Mouse (Mus musculus) limb, embryonic 14.5 days (tissue): ENCODE data around the gene Trappc3. TPM values are rescaled to one million over a fixed set of nuclear protein-coding genes. Genes with fewer than 3 reads are reported as not detected.

Source experiments
- ATAC-seq: fragments of 200-750 bp; cut with Nextera tagmentation; 2 replicates; pipeline ENCODE4 v1.8.0; 2017; ENCODE audit warnings: low read depth, moderate number of reproducible peaks, moderate TSS enrichment; ENCODE audit not compliant: low FRiP score
- DNase-seq: peaks from one replicate; pipeline ENCODE4 v3.0.0-alpha.2; 2015; ENCODE audit warnings: low spot score
- H3K27ac ChIP-seq: fragments of 300-500 bp; sonication (generic); replicated peaks from 2 replicates; pipeline ENCODE4 v1.5.1; 2014; ENCODE audit warnings: low read depth, mild to moderate bottlenecking, low read length, moderate library complexity, mixed read lengths
- H3K27me3 ChIP-seq: fragments of 300-500 bp; sonication (generic); 2 replicates; pipeline ENCODE4 v1.6.1; 2014; ENCODE audit warnings: low read length, mixed read lengths; ENCODE audit not compliant: control insufficient read depth, insufficient read depth
- H3K36me3 ChIP-seq: fragments of 300-500 bp; sonication (generic); 2 replicates; pipeline ENCODE4 v1.6.1; 2014; ENCODE audit warnings: mild to moderate bottlenecking, low read length, moderate library complexity, mixed read lengths; ENCODE audit not compliant: control insufficient read depth, insufficient read depth
- H3K4me1 ChIP-seq: fragments of 300-500 bp; sonication (generic); 2 replicates; pipeline ENCODE4 v1.6.1; 2014; ENCODE audit warnings: antibody characterized with exemption, low read length, mixed read lengths; ENCODE audit not compliant: control insufficient read depth, insufficient read depth
- H3K4me2 ChIP-seq: fragments of 300-500 bp; sonication (generic); replicated peaks from 2 replicates; pipeline ENCODE4 v1.6.1; 2014; ENCODE audit warnings: low read depth, mild to moderate bottlenecking, low read length, moderate library complexity; ENCODE audit not compliant: severe bottlenecking
- H3K4me3 ChIP-seq: fragments of 300-500 bp; sonication (generic); replicated peaks from 2 replicates; pipeline ENCODE4 v1.5.1; 2014; ENCODE audit warnings: low read length
- H3K9ac ChIP-seq: fragments of 300-500 bp; sonication (generic); 2 replicates; pipeline ENCODE4 v1.6.1; 2014; ENCODE audit warnings: mild to moderate bottlenecking, low read depth, low read length, moderate library complexity; ENCODE audit not compliant: severe bottlenecking
- H3K9me3 ChIP-seq: fragments of 300-500 bp; sonication (generic); 2 replicates; pipeline ENCODE4 v1.6.1; 2016; ENCODE audit warnings: low read length; ENCODE audit not compliant: control insufficient read depth
- POLR2A ChIP-seq: fragments of 200-500 bp; IDR thresholded peaks from 2 replicates; pipeline ENCODE4 v1.8.0; 2012; ENCODE audit warnings: inconsistent platforms, mild to moderate bottlenecking, moderate library complexity, borderline replicate concordance; ENCODE audit not compliant: insufficient read depth, insufficient read length; ENCODE audit errors: extremely low read depth
- WGBS: fragments of 180-500 bp; shearing (Covaris S2); extraction: QIAGEN DNeasy Blood & Tissue Kit; methylation state at CpG from one replicate; pipeline ENCODE4 v1.1.7; 2014; 5-methylcytosine and 5-hydroxymethylcytosine counted together
- polyA plus RNA-seq, 2 experiments: library from polyadenylated mRNA; depleted of rRNA in 1 of 2; stranded (reverse) in 1 of 2; unstranded in 1 of 2; fragments of >200 nt; fragmentation: Nextera tagmentation in 1 of 2; extraction: Ambion mirVana in 1 of 2; gene quantifications; 2 replicates each; pipeline versions ENCODE4 v1.2.1 to v1.2.3; 2012 to 2014

Trappc3 gene
- polyA plus RNA-seq, 2 experiments = 34.5 to 113 TPM

GRCm38 (mm10) chr4:126288085-126288666 is 26.1 kb downstream of the Trappc3 start:
- peaks cover 25% of the 10 kb centered on the region for H3K4me1 ChIP-seq
- no peak overlapping the region; the same call in 1 of the 2 replicates for H3K27ac ChIP-seq
- no peak for TF ChIP-seq POLR2A
- H3K9me3 ChIP-seq = no peaks in the 10 kb centered on the region
- H3K4me2 ChIP-seq = peak overlapping the region; percentile 55
- H3K4me3 ChIP-seq = peak overlapping the region; percentile 56
- peaks cover 17% of the 10 kb centered on the region for H3K27me3 ChIP-seq
- DNase-seq (no peak), ATAC-seq (peak; percentile 32; the same call in 1 of the 2 replicates)
- H3K36me3 ChIP-seq = no peaks in the 10 kb centered on the region; the same call in 1 of the 2 replicates
- WGBS = 39% methylated on average over 16 of the region's 17 CpGs
- peak overlapping the region; percentile 65 for H3K9ac ChIP-seq

- no peak for DNase-seq
- Histone ChIP-seq H3K9ac (no peak overlapping the region), H3K4me3 (no peak overlapping the region), H3K9me3 (no peaks in the 10 kb centered on the region), H3K4me1 (peaks cover 25% of the 10 kb centered on the region), H3K27me3 (peaks cover 17% of the 10 kb centered on the region), H3K4me2 (no peak overlapping the region), H3K36me3 (no peaks in the 10 kb centered on the region; the same call in 1 of the 2 replicates), H3K27ac (no peak overlapping the region)
- TF ChIP-seq POLR2A = no peak
- no peak for ATAC-seq
- 83% methylated on average over 8 of the region's 8 CpGs for WGBS
Measured at GRCm38 (mm10) chr4:126290314-126290713, 28.2 kb downstream of the Trappc3 start.

GRCm38 (mm10) chr4:126291196-126291595 is 29.1 kb downstream of the Trappc3 start:
- 19% methylated on average over 11 of the region's 13 CpGs for WGBS
- Histone ChIP-seq H3K36me3 (no peaks in the 10 kb centered on the region; the same call in 1 of the 2 replicates), H3K4me2 (peak overlapping the region; percentile 32; the same call in 1 of the 2 replicates), H3K9me3 (no peaks in the 10 kb centered on the region), H3K27me3 (peaks cover 13% of the 10 kb centered on the region), H3K9ac (peak overlapping the region; percentile 12; the same call in 1 of the 2 replicates), H3K27ac (no peak overlapping the region), H3K4me1 (peaks cover 29% of the 10 kb centered on the region), H3K4me3 (no peak overlapping the region)
- TF ChIP-seq POLR2A = no peak
- DNase-seq (no peak), ATAC-seq (no peak)

GRCm38 (mm10) chr4:126295152-126295551 is 33.0 kb downstream of the Trappc3 start:
- ATAC-seq (no peak), DNase-seq (no peak)
- Histone ChIP-seq H3K9ac (no peak overlapping the region), H3K27me3 (no peaks in the 10 kb centered on the region), H3K27ac (no peak overlapping the region; the same call in 1 of the 2 replicates), H3K36me3 (peaks cover 3% of the 10 kb centered on the region; the same call in 1 of the 2 replicates), H3K4me1 (peaks cover 35% of the 10 kb centered on the region), H3K4me3 (no peak overlapping the region), H3K4me2 (no peak overlapping the region), H3K9me3 (no peaks in the 10 kb centered on the region)
- WGBS = 65% methylated on average over 6 of the region's 6 CpGs
- no peak for TF ChIP-seq POLR2A

- WGBS = 45% methylated on average over 4 of the region's 4 CpGs
- peaks cover 35% of the 10 kb centered on the region for H3K4me1 ChIP-seq
- H3K9me3 ChIP-seq = no peaks in the 10 kb centered on the region
- H3K27me3 ChIP-seq = no peaks in the 10 kb centered on the region
- ATAC-seq = no peak
- no peak overlapping the region for H3K4me3 ChIP-seq
- 0 out of 2 replicates have a peak overlapping the region, but pooled peaks have one; percentile 62 for H3K27ac ChIP-seq
- peaks cover 3% of the 10 kb centered on the region; the same call in 1 of the 2 replicates for H3K36me3 ChIP-seq
- peak overlapping the region; percentile 62 for H3K4me2 ChIP-seq
- DNase-seq = no peak
- H3K9ac ChIP-seq = no peak overlapping the region
- no peak for TF ChIP-seq POLR2A
Measured at GRCm38 (mm10) chr4:126295937-126296336, 33.8 kb downstream of the Trappc3 start.
